Mouse (Mus musculus) kidney, adult 8-10 months (tissue): Measurements from ENCODE around the gene Ddi1.
"Not testable (repeated sequence)": the region's sequence is repeated elsewhere in the genome, so short reads cannot be mapped to it uniquely, and the experiment has no call there.

Source experiments
- DNase-seq, 2 experiments: peaks; one replicate each; pipeline ENCODE4 v3.0.0; 2022

Gene Ddi1

DNA sequence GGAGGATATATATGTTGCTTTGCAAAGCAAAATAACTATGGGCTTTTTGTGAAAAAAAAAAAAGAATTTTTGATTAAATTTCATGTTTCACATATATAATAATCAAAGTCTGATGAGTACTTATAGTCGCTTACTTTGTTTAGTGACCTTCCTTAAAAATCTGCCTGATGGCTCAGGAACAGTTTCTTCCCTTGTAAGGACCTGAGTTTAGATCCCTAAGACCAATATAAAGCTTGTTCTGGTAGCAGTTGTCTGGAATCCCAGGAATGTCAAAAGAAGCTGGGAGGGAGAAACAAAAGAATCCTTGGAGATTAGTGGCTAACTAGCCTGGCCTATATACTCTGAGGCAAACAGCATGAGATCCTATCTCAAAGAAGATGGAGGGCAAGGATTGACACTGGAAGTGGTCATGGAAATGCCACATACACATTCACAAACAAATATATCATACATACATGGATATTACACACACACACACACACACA is at the start of gene Ddi1:
Gene Ddi1, minus strand, starts transcription at position 51 of the 485 bp plus-strand sequence.
- DNase-seq, result no peak

DNA sequence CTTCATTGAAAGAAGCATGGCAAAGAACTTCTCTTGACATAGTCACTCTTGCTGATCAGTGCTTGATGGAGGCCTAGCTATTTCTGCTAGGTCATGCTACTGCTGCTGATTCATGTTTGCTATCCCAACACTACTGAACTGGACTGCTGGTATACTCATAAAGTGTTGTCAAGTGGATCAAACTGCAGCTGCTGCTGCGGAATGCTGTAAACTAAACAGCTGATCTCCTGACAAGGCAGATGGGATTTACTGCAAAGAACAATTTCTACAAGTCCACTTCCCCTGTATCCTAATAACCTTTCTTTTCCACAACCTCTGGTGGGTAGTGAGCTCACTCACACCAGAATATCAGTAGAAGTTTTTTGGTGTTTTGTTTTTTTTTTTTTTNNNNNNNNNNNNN is 47.5 kb upstream of the Ddi1 start:
- no peak for DNase-seq

DNA sequence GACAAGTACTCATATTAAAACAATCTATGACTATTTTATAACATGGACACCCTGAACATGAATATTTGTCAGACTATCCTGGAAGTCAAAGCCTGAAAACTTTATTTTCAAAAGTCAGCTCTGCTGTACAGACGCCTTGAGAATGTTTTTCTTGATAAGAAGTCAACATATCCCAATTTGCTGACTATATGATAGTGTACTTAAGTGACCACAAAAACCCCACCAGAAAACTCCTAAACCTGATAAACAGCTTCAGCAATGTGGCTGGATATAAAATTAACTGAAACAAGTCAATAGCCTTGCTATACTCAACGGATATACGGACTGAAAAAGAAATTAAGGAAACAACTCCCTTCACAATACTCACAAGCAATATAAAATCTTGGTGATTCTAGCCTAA is 36.2 kb upstream of the Ddi1 start:
- no peak for DNase-seq

DNA sequence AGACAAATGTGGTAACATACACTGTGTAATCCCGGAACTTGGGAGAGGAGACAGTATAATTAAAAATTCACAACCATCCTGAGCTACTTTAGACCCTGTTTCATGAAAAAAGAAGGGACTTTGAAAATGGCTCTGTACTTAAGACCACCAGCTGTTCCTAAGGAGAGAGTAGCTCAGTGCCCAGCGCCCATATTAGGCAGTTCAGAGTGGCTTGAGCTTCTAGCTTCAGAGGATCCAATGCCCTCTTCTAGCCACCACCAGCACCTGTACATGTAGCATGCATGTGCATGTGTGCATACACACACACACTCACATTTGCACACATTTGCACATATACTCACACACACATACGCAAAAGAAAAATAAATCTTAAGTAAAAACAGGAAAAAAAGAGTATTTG is 34.9 kb upstream of the Ddi1 start:
- DNase-seq, result no peak

DNA sequence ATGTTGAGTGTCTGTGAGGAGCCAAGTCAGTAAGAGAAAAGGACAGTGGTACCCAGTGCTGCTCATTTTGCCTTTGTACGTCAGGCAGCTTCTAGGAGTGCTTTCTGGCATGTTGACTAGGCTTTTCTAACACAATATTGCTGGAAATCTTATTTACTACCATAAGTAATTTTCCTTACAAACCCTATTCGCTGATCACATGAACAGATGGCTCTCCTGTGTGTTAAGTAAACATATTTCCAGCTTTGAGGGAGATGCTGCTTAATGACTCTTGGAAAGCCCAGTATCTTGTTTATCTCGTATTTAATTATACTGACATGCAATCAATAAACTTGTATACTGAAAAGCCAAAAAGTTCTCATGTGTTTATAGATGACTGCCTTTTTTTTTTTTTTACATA is 32.4 kb upstream of the Ddi1 start:
- DNase-seq, result no peak

DNA sequence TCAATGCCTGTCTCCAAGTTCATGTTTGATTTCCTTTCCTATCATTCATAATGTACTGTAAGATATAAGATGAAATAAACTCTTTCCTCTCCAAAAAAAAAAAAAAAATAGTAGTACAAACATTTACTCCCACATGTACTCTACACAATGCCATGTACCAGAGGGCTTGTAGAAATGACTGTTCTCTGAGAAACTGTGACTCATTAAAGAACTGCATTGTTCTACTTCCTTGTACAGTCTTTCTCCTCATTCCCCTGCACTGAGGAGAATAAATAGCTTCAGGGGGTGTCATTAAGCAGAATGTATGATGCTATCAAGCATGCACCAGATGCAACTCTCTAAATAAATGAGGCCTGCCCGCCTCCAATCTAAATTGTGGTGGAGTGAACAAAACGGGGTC is 28.9 kb upstream of the Ddi1 start:
- DNase-seq, result no peak

DNA sequence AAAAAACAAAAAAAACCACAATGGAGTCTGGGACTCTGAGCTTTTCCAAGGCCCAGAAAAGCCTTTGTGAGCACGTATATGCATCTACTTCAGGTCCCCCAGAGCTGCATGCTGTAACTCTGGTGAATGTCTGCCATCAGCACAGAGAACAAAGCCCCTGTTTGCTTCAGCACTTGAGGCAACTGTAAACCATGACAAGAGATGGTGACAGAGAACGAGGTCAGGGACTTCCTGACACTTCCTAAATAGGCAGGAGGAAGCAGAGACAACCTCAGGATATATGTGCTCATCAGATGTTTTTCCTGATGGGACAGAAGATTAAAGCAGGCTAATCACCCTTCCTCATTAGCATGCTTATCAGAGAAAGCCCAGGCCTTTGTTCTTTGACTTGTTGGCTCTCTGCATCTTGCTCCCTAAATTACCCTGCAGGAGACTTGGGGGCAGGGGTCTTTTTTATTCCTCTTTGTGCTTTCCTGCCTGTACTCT is 19.6 kb upstream of the Ddi1 start:
- DNase-seq, result no peak

DNA sequence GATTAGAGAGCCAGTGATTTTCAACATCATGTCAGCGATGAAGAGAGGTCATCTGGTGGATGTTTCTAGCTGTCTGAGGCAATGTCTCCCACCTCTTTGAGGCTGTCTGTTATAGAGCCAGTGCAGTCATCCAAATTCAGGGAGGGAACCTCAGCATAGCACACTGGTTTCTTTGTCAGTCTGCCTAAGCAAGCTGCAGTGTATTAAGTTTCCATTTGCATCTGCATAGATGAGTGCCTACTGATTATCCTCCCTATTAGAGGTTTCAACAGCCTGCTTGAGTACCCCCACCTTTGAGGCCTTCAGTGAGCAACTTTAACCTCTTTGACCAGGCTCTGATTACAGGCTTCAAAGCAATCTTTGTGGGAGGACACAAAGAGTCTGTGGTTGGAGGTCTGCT is 17.1 kb upstream of the Ddi1 start:
- DNase-seq, result no peak

DNA sequence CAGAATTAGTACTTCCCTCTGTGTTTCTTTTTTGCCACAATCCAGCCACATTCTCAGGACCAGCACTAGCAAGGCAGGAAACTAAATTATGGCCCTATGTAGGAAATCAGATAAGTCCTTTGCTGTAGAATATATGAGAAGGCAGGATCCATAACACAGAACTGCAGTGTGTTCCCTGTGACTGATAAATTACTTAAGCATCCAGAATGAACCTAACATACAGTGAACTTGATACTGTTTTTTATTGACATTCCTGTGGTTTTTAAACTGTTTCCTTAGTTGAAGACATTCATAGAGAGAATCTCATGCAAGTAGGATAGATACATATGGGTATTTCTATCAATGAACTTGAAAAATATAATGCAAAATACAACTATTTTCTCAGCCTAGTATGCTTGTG is 7.9 kb upstream of the Ddi1 start:
- DNase-seq, result no peak

DNA sequence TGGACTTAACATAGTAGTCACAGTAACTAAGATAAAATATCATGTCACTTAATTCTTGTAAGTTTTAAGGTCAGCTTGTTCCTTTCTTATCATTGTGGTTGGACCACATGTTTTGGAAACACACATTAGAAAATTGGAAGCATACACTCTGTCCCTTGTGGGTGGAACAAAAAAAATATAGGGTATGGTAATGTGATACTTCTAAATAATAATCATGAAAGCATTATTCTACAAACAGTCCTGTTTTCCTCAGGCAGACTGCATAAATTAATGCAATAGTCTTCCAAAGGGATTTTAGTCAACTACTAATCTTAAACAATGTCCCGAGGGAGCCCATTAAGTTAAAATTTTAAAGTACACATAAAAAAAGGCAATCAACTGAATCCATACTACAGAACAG is 6.7 kb upstream of the Ddi1 start:
- no peak for DNase-seq

DNA sequence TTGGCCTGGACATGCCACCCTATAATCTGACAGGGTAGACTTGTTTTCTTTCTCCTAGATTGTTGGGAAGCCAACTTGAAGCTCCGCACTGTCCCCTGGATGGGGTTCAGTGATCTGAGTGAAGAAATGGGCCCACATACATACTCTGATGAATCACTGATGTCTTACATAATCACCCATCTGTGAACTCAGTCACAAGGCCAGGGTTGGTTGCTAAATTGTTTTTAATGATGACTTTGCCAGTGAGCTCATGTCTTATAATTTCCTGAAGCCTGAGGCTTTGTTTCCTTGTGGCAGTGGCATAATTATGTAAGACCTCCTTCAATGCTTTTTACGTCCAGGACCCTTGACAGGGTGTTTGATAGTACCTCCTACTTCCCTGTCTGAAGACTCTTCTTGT is 4.8 kb downstream of the Ddi1 start:
- DNase-seq, result no peak

DNA sequence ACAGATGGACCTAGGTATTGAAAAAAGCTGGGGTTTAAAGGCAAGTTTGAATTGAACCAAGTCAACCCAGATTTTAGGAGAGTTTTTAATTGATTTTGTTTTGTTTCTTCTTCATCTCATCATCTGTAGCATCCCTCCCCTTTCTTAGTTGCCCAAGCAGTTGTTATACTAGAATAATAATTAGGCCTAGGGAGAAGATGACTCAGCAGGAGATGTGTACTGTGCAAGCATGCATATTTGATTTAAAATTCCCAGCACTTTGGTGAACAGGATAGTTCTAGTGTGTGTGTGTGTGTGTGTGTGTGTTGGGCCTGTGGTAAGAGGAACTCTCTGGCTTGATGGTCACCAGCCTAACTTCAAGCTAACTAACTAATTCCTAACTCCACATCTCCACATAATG is 12.6 kb downstream of the Ddi1 start:
- DNase-seq, result no peak

DNA sequence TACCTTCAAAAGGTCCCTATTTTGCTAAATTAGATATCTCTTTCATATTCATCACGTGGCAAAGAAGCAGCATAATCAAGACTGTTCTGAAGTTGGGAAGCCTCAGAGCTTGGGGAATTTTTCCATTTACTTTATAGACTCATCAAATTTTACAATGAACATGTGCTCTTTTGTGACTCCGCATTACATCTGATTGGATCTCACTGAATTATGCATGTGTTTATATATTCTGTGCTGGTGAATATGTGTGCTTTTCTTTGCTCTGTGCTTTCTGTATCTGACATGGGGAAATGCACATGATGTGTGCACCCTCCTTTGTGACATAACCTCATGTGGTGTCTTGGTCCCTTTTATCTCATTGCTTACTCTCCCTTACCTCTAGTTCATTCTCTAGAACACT is 17.7 kb downstream of the Ddi1 start:
- no peak for DNase-seq

DNA sequence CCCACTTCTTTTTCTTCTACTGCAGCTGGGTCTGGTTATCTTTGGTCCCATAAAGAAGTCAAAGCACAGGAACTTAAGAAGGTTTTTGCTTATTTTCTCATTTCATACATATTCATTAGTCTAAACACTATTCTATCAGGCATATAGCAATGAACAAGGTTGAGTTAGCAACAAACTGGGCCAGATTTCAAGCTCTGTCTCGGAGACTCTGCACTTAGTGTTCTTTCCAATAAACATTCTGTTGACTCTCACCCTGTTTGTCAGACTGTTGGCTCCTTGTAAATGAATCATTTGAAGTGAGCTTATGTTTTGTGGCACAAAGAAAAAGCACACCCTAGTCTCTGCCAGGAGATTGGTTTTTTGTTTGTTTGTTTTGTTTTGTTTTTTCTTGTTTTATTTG is 19.3 kb downstream of the Ddi1 start:
- DNase-seq, result no peak

DNA sequence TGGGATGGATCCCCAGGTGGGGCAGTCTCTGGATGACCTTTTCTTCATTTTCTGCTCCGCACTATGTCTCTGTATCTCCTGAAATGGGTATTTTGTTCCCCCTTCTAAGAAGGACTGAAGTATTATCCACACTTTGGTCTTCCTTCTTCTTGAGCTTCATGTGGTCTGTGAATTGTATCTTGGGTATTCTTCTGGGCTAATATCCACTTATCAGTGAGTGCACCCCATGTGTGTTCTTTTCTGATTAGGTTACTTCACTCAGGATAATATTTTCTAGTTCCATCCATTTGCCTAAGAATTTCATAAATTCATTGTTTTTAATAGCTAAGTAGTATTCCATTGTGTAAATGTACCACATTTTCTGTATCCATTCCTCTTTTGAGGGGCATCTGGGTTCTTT is 33.7 kb downstream of the Ddi1 start:
- not testable (repeated sequence) for DNase-seq

DNA sequence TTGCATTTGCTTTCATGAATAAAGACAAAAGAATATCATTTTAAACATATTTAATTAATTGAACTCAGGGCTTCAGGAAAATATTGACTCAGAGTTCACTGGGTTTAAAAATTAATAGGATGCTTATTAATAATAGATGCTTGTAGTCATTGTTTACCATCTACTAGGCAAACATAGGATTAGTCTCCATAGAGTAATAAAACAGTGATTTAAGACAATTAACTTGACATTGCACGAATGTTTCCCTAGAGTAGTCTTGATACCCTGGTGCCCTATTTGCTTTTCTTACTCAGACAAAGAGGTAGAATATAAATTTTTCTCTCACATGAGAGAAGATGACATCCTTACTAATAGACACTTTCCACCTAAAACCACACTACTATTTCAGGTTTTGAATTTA is 52.1 kb downstream of the Ddi1 start:
- no peak for DNase-seq

DNA sequence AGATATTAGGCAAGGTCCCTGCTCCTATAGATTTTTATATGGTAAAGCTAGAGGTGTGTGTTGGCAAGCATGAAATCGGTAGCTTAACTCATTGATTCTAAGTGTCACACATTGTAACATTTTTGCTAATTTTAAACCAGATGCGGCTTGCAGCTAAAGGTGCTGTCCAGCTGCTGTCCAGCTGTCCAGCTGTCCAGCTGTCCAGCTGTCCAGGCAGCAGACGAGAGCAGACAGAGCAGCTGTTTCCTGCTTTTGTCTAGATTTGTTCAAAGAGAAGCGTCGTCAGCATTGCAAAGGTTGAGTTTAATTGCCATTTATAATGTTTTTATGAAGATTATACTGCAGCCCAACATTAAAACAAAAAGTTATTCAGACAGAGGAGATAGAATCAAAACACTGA is 56.8 kb downstream of the Ddi1 start:
- no peak for DNase-seq
